Mouse (Mus musculus) mouse trophoblast stem cell (cell line): ENCODE measurements around the gene Mtch2.

Experiments
- in situ Hi-C, 2 experiments: fragments of 300-500 bp; cut with MseI, MboI; formaldehyde crosslinking; loops; 2 replicates in 1 of 2; 3 replicates in 1 of 2; pipeline ENCODE4 v1.15.1; 2025

Mtch2 gene

DNA sequence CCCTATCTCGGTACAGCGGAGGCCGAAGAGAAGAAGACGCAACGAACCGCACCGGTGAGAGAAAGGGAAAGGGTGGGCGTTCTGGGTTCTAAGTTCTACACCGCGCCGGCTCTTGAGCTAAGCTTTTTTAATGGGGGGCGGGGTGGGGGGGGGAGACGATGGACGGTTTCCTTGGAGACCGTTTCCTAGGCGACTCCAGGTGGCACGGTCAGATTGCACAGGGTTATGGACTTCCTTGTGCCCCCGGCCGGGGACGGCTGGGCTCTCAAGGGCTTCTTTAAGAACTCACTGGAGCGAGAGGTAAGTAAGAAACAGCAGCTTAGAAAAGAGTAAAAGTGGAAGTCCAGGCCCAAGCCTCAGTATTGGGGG is 57.9 kb downstream of the Mtch2 start:
- in situ Hi-C loops: no loop called here

DNA sequence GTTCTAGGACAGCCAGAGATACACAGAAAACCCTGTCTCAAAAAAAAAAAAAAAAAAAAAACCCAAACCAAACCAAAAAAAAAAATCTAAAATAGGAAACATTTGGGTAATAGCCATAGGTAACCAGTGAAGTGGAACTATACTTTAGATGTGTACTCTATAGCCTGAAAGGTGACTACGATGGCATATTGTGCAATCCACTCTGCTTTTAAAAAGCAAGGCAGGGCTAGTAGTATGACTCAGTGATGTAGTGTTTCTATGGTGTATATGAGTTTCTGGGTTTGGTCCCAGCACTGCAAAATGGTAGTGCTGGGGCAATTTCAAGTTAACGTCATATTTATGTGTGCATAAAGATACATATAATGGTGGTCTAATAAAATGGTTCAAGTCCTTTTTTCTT is 59.8 kb downstream of the Mtch2 start:
- in situ Hi-C loops: no loop called here

DNA sequence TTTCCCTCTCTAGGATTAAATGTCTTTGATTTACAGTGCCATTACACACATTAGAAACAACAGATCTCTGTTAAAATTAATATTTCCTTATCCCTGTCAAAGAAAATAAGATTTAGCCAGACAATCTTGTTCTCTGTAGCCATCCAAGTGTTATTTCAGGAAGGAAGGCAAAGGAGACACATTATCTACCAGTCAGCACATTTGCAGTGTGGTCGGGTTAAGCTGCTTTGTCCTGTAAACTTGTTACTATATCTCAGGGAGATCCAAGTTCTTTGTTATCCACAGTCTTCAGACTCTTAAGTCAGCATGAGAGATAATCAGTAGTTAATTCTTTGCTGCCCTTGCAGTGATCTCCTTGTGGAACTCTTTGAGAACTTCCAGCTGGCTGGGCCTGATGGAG is 63.9 kb downstream of the Mtch2 start:
- in situ Hi-C loops: no loop called here

DNA sequence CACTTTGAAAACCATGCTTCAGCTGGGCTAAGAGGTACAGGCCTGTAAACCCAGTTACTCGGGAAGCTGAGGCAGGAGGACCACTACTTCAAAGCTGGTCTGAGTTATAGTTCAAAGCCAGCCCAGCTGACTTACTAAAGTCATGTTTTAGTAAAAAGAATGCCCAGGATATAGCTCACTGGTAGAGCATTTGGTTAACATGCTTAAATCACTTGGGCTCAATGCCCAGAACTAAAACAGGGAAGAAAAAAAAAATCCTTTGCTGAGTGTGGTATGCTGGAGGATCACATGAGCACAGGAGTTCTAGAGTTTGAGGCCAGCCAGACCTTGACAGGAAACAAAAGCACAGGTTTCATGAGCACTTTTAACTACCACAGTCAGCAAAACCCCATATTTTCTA is 64.7 kb downstream of the Mtch2 start:
- in situ Hi-C loops: no loop called here

DNA sequence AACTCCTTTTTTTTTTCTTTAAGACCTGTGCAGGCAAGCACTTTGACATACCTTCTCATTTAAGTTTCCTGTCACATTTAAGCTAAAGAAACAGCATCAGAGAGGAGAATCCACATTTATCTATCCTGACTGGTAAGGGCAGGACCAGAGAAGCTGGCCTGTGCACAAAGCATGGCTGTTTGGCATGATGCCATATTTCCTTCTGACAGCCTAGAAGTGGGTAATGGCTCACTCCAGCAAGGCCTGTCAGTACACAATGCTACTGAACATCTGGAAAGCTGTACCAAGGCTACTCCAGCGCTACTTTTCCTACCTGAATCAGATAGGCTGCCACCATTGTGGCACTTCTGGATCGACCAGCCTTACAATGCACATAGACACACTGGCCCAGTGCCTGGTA is 66.7 kb downstream of the Mtch2 start:
- in situ Hi-C loops: no loop called here

DNA sequence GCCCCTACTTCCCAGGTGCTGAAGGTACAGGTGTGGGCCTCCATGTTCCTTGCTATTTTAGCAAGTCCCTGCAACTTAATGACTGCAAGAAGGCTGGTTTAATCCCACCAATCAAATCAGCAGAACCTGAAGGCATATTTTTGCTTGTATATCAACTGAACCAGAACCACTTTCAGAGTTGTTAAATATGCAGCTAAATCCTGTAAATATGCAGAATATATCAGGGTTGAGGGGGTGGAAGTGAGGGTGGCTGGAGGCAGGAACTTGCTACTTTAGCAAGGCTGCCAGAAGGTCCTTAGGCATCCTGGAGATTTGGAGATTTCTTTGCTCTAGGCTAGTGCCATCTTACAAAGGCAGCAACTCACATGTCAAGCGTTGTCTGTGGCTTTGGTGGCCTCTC is 68.6 kb downstream of the Mtch2 start:
- in situ Hi-C loops: no loop called here
